Mouse (Mus musculus) midbrain, embryonic 12.5 days (tissue): Measurements from ENCODE around the gene Dbx2. TPM values are rescaled to one million over a fixed set of nuclear protein-coding genes. Genes with fewer than 3 reads are reported as not detected.

Experiments
- ATAC-seq: fragments of 200-750 bp; cut with Nextera tagmentation; 2 replicates; pipeline ENCODE4 v1.8.0; 2017; ENCODE audit warnings: low read depth, moderate TSS enrichment, moderate library complexity; ENCODE audit not compliant: low FRiP score
- H3K27ac ChIP-seq: fragments of 300-500 bp; sonication (generic); replicated peaks from 2 replicates; pipeline ENCODE4 v1.5.1; 2016; ENCODE audit warnings: mild to moderate bottlenecking
- H3K27me3 ChIP-seq: fragments of 300-500 bp; sonication (generic); 2 replicates; pipeline ENCODE4 v1.6.1; 2016; ENCODE audit warnings: mild to moderate bottlenecking
- H3K36me3 ChIP-seq: fragments of 300-500 bp; sonication (generic); 2 replicates; pipeline ENCODE4 v1.6.1; 2016
- H3K4me1 ChIP-seq: fragments of 300-500 bp; sonication (generic); 2 replicates; pipeline ENCODE4 v1.6.1; 2016
- H3K4me2 ChIP-seq: fragments of 300-500 bp; sonication (generic); replicated peaks from 2 replicates; pipeline ENCODE4 v1.6.1; 2016; ENCODE audit warnings: mild to moderate bottlenecking, moderate library complexity
- H3K4me3 ChIP-seq: fragments of 300-500 bp; sonication (generic); 2 replicates; pipeline ENCODE4 v1.5.1; 2016; ENCODE audit warnings: mild to moderate bottlenecking
- H3K9ac ChIP-seq: fragments of 300-500 bp; sonication (generic); replicated peaks from 2 replicates; pipeline ENCODE4 v1.6.1; 2016; ENCODE audit warnings: mild to moderate bottlenecking, moderate library complexity
- H3K9me3 ChIP-seq: fragments of 300-500 bp; sonication (generic); 2 replicates; pipeline ENCODE4 v1.6.1; 2016; ENCODE audit warnings: mild to moderate bottlenecking
- WGBS: fragments of 180-500 bp; shearing (Covaris S2); methylation state at CpG from one replicate; pipeline ENCODE4 v1.1.7; 2016; 5-methylcytosine and 5-hydroxymethylcytosine counted together
- polyA plus RNA-seq: library from polyadenylated mRNA; unstranded; fragments of >200 nt; fragmentation: Nextera tagmentation; extraction: Ambion mirVana; gene quantifications from 2 replicates; pipeline ENCODE4 v1.2.1, GENCODE M21; 2016

Gene Dbx2
- 1.1 and 4.0 TPM in 2 replicates for polyA plus RNA-seq

DNA sequence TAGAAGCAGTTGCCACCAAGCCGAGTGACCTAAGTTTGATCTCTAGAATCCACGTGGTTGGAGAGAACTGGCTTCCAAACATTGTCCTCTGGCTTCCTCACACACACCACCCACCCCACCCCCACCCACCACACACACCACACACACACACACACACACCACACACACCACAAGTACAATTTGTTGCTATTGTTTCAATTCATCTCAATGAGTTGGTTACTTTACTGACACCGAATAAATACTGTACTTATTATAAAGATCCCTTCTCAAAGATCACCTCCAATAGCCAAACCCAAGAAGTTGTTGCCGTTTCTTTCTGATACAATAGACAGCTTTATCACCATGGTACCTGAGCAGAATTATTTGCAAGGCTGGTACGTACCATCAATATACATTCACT is at the start of gene Dbx2:
Gene Dbx2 (minus strand): TSS at position 101 of the 400 bp plus-strand sequence.
- Histone ChIP-seq H3K9ac (no peak within 1 kb of the TSS), H3K27ac (no peak within 1 kb of the TSS), H3K4me3 (0 out of 2 replicates have a peak within 1 kb of the TSS, but pooled peaks have one; percentile 39), H3K4me1 (peaks cover 21% of the 10 kb centered on the region), H3K27me3 (peaks cover 76% of the 10 kb centered on the region), H3K4me2 (peak within 1 kb of the TSS; percentile 54), H3K9me3 (no peaks in the 10 kb centered on the region), H3K36me3 (no peaks in the 10 kb centered on the region)
- WGBS: 79% methylated on average over 5 of the region's 5 CpGs
- ATAC-seq: no peak

DNA sequence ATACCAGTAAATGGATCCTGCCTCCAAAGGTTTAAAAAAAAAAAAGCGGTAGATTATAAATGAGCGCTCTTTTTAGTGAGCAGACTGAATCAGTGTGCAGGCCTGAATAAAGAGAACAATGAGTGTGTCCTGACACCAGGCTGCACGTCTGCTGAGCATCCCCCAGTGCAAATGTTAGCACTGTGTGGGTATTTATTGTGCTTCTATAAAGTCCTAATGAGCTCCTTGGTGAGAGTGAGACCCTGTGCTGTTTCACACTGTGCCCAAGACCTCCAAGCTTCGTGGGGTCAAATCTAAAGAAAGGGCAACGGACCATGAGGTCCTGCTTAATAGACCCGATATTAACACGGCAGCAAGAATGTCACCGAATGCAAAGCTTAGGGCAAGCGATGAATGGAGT is 46.4 kb upstream of the Dbx2 start:
- 7% methylated on average over 9 of the region's 9 CpGs for WGBS
- Histone ChIP-seq H3K9ac (no peak overlapping the region), H3K27ac (0 out of 2 replicates have a peak overlapping the region, but pooled peaks have one; percentile 0), H3K27me3 (peaks cover 52% of the 10 kb centered on the region), H3K4me1 (peaks cover 22% of the 10 kb centered on the region), H3K4me3 (no peak overlapping the region), H3K9me3 (no peaks in the 10 kb centered on the region), H3K36me3 (no peaks in the 10 kb centered on the region), H3K4me2 (peak overlapping the region; percentile 22)
- ATAC-seq: peak; percentile 69

DNA sequence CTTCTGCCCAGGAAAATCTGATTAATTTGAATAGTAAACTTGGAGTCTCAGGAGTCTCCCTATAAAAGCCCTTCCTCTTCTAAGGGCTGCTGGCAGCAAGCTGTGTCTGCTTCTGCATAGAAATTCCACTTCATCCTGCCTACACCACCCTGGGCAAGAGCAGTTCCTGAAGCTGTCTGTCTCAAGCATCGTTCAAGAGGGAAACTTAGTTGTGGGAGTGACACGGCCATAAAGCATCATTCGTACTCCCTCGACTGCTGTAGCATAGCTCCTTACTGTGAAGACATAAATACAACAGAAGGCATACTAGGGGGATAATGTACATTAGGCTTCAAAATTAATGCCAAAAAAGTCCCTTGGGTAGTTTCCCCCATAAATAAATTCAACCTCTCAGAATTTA is 45.8 kb upstream of the Dbx2 start:
- 0 out of 2 replicates have a peak overlapping the region, but pooled peaks have one; percentile 0 for H3K27ac ChIP-seq
- no peaks in the 10 kb centered on the region for H3K36me3 ChIP-seq
- peaks cover 52% of the 10 kb centered on the region for H3K27me3 ChIP-seq
- 4% methylated on average over 4 of the region's 4 CpGs for WGBS
- no peak overlapping the region for H3K4me3 ChIP-seq
- H3K9ac ChIP-seq: no peak overlapping the region
- peak; percentile 63 for ATAC-seq
- H3K4me1 ChIP-seq: peaks cover 22% of the 10 kb centered on the region
- H3K4me2 ChIP-seq: peak overlapping the region; percentile 22
- no peaks in the 10 kb centered on the region for H3K9me3 ChIP-seq

DNA sequence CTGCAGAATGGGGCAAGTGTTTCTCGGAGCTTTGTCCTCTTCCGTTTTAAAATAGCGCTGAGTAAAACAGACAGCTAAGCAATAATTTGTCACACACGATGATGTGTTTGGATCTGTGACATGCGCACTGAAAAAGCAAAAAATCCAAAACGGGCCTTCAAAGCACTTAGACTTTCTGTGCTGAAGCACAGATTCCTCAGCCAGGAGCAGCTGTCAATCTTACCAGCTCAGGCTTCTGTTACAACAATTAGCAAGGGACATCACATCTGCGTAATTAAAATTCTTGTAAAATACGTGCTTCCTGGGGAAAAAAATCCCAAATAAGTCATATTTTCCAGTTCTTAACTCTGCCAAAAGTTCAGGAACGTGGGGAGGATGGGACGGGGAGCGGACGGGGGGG is 43.6 kb upstream of the Dbx2 start:
- no peaks in the 10 kb centered on the region for H3K36me3 ChIP-seq
- H3K27me3 ChIP-seq: peaks cover 59% of the 10 kb centered on the region
- WGBS: 80% methylated on average over 12 of the region's 12 CpGs
- H3K9ac ChIP-seq: no peak overlapping the region
- no peaks in the 10 kb centered on the region for H3K9me3 ChIP-seq
- H3K4me1 ChIP-seq: peaks cover 22% of the 10 kb centered on the region
- no peak for ATAC-seq
- H3K4me2 ChIP-seq: no peak overlapping the region
- H3K27ac ChIP-seq: no peak overlapping the region
- no peak overlapping the region for H3K4me3 ChIP-seq

DNA sequence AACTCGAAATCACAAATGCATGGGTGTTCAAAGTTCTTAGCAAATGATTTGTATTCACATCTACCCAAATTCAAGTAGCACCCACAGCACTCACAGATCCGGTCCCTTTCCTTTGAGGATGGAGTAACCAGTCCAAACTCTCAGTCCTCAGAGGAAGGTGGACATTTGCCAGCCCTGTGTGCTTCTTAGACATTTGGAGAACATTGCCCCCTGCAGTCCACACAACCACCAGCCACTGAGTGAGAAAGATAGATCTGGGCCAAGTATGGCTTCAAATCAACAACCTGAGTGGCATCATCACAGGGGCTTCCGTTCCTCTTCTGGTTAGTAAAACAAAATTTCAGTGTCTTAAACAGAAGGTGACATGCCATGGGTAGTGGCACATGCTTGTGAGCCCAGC is 38.0 kb upstream of the Dbx2 start:
- H3K4me1 ChIP-seq: peaks cover 11% of the 10 kb centered on the region
- peaks cover 41% of the 10 kb centered on the region for H3K27me3 ChIP-seq
- no peak overlapping the region for H3K9ac ChIP-seq
- no peak for ATAC-seq
- H3K9me3 ChIP-seq: peaks cover 9% of the 10 kb centered on the region; the same call in 1 of the 2 replicates
- 90% methylated on average over 3 of the region's 3 CpGs for WGBS
- no peak overlapping the region for H3K27ac ChIP-seq
- H3K4me3 ChIP-seq: no peak overlapping the region
- no peak overlapping the region for H3K4me2 ChIP-seq
- no peaks in the 10 kb centered on the region for H3K36me3 ChIP-seq

DNA sequence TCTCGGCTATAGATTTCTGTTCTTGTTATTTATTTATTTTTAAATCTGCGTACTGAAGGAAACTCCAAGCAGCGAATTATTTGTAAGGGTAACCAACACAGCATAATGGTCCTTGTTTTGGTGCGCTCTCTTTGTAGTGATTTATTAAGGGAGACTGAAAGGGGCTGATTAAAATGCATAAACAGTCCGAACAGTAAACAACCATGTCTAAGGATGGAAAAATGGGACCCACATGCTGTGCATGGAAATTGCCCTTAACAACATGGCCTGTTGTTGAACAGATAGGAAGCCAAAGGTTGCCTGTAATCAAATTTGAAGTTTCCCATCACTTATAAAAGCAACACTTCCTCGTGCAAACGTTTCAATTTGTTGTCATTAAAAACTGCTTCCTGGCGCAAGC is 35.8 kb upstream of the Dbx2 start:
- H3K36me3 ChIP-seq: no peaks in the 10 kb centered on the region
- H3K4me1 ChIP-seq: peaks cover 11% of the 10 kb centered on the region
- peaks cover 34% of the 10 kb centered on the region for H3K27me3 ChIP-seq
- no peak overlapping the region for H3K9ac ChIP-seq
- H3K27ac ChIP-seq: no peak overlapping the region
- H3K9me3 ChIP-seq: peaks cover 9% of the 10 kb centered on the region; the same call in 1 of the 2 replicates
- WGBS: 29% methylated on average over 8 of the region's 8 CpGs
- no peak for ATAC-seq
- H3K4me2 ChIP-seq: peak overlapping the region; percentile 15; the same call in 1 of the 2 replicates
- no peak overlapping the region for H3K4me3 ChIP-seq

DNA sequence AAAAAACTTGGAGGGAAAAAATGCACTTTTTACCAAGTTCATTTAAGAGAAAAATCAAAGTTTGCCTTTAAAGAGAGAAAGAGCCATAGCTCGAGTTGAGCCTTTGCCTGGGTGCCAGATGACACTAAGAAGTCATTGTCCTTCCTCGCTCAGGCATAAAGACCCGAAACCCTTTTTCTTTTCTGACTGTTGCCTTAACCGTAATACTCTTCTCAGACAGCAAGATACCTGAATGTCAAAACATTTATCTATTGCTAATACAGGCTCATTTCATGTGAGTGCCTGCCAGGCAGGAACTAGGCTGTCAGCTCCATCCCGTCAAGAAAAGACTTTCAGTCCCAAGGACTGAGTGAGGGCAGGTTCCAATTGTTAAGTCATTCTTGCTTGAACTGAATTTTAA is 35.4 kb upstream of the Dbx2 start:
- peak overlapping the region; percentile 15 for H3K4me2 ChIP-seq
- ATAC-seq: no peak

DNA sequence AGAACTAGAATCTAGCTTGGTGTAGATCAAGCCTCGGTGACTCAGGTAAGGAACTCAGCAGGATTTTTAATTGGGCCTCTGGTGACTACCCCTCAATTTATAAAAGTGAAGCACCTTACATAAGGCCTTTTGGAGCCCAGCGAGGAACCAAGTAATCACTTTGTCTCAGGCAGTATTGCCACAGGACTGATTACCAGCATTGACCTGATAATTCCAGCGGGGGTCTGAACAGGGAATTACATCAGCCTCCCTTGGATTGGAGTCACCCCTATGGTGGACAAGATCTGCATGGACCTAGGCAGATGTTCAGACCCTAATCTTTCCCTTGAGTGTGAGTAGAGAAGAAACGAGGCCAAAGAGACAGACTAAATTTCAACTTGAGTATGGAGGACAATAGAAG is 26.9 kb upstream of the Dbx2 start:
- peaks cover 7% of the 10 kb centered on the region for H3K27me3 ChIP-seq
- no peak overlapping the region for H3K27ac ChIP-seq
- WGBS: 91% methylated on average over 4 of the region's 4 CpGs
- no peak overlapping the region for H3K9ac ChIP-seq
- no peaks in the 10 kb centered on the region for H3K4me1 ChIP-seq
- H3K4me2 ChIP-seq: no peak overlapping the region
- no peak overlapping the region for H3K4me3 ChIP-seq
- no peak for ATAC-seq
- H3K9me3 ChIP-seq: peaks cover 4% of the 10 kb centered on the region; the same call in 1 of the 2 replicates
- no peaks in the 10 kb centered on the region for H3K36me3 ChIP-seq

More for the DNA sequence above, 35.4 kb upstream of the Dbx2 start:
- Histone ChIP-seq H3K27me3 (peaks cover 34% of the 10 kb centered on the region), H3K4me3 (no peak overlapping the region), H3K27ac (no peak overlapping the region), H3K9ac (no peak overlapping the region), H3K4me1 (peaks cover 11% of the 10 kb centered on the region), H3K9me3 (peaks cover 9% of the 10 kb centered on the region; the same call in 1 of the 2 replicates), H3K36me3 (no peaks in the 10 kb centered on the region)
- 14% methylated on average over 5 of the region's 5 CpGs for WGBS

DNA sequence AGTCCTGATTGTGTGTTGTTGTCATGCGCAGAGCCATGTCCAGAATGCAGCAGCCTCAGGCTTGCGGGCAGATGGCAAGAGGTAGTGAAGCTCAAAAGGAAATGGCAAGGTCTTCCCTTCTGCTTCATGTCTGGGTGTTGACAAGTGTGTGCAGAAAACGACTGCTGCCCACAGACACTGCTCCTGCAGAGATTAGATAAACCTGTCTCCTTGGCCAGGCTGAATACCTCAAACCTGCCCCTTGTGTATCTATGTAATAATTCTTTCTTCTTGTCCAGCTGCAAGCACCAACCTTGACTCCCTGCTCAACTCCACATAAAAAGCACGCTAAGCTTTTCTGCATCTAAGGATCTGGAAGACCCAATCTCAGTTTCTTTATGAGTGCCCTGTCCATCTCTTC is 19.9 kb upstream of the Dbx2 start:
- no peaks in the 10 kb centered on the region for H3K9me3 ChIP-seq
- no peaks in the 10 kb centered on the region for H3K4me1 ChIP-seq
- no peak overlapping the region for H3K9ac ChIP-seq
- no peak overlapping the region for H3K4me3 ChIP-seq
- no peaks in the 10 kb centered on the region for H3K27me3 ChIP-seq
- ATAC-seq: no peak
- H3K4me2 ChIP-seq: no peak overlapping the region
- 84% methylated on average over 4 of the region's 4 CpGs for WGBS
- H3K27ac ChIP-seq: no peak overlapping the region
- no peaks in the 10 kb centered on the region for H3K36me3 ChIP-seq

DNA sequence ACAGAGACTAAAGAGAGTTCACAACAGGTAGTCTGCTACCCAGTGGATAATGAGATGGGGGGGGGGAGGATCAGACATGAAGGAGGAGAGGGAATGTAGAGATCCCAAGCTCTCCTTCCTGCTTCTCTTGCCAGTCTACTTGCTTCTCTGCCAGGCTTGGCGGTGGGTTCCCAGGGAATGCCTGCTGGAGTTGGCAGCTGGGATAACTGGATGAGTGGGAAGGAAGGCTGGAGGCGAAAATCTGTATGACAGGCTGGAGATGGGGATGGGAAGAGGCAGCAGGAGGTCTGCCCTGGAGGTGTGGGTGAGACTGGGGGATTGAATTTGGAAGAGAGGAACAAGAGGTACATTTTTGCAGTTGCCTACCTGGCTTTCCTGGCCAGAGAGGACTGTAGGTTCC is 19.4 kb upstream of the Dbx2 start:
- Histone ChIP-seq H3K36me3 (no peaks in the 10 kb centered on the region), H3K4me2 (no peak overlapping the region), H3K9ac (no peak overlapping the region), H3K9me3 (no peaks in the 10 kb centered on the region), H3K4me1 (no peaks in the 10 kb centered on the region), H3K4me3 (no peak overlapping the region), H3K27me3 (no peaks in the 10 kb centered on the region), H3K27ac (no peak overlapping the region)
- 85% methylated on average over 2 of the region's 2 CpGs for WGBS
- ATAC-seq: no peak

DNA sequence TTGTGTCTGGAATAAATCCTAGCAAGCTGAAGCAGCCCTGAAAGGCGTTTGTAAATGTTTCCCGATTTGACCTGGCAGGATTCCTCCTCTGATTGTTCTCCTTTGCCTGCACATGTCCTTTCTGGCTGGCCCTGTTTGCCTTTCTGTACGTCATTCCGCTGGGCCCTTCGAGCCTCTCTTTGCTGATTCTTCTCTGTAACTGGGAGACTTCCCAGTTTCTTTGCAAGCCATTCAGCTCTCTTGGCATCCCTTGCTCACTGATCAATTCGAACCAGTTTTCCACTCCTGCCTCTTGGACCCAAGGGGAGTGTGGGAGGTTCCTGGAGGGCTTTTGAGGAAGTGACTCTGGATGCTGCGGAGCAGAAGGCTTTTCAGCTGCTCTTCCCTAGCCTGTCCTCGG is 11.4 kb upstream of the Dbx2 start:
- no peak overlapping the region for H3K4me2 ChIP-seq
- H3K27me3 ChIP-seq: peaks cover 10% of the 10 kb centered on the region
- no peak for ATAC-seq
- H3K4me1 ChIP-seq: no peaks in the 10 kb centered on the region
- 27% methylated on average over 8 of the region's 8 CpGs for WGBS
- H3K27ac ChIP-seq: no peak overlapping the region
- no peak overlapping the region for H3K9ac ChIP-seq
- no peak overlapping the region for H3K4me3 ChIP-seq
- H3K9me3 ChIP-seq: no peaks in the 10 kb centered on the region
- H3K36me3 ChIP-seq: no peaks in the 10 kb centered on the region

DNA sequence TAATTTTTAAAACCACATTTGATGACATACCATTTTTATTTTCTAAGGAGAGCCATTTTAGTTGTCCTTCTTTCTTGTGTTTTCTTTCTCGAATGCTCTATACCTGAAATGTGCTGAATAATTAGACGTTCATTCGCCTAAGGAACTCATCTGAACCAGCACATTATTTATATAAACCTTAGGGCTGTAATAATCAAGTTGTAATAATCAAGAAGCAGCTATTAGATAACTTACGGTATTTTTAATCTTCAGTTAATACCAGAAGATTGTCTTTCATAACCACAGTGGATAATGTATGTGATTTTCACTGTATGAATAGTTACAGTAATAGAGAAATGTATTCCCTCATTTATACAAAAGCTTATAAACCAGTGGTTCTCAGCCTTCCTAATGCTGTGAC is 9.2 kb upstream of the Dbx2 start:
- no peak overlapping the region for H3K4me2 ChIP-seq

DNA sequence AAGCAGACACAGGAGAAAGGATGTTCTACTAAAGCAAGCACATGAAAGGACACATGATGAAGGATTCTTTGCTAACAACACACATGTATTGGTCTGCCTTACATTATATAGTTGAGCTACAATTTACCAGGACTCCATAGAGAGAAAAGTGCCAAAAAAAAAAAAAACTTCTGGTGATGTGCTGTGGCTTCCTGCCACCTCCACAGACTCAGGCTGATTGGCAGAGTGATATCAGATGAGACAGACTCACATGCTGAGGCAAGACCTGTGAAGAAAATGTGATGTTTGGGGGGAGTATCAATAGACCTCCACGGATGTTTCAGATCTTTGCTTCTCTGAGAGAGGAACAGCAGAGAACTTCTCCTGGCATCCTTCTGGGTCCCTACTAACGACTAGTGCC is 6.0 kb upstream of the Dbx2 start:
- WGBS: 85% methylated on average over 2 of the region's 2 CpGs
- H3K27ac ChIP-seq: no peak overlapping the region
- H3K27me3 ChIP-seq: peaks cover 30% of the 10 kb centered on the region
- ATAC-seq: no peak
- H3K9me3 ChIP-seq: no peaks in the 10 kb centered on the region
- no peak overlapping the region for H3K4me2 ChIP-seq
- H3K4me3 ChIP-seq: no peak overlapping the region
- no peaks in the 10 kb centered on the region for H3K36me3 ChIP-seq
- H3K4me1 ChIP-seq: no peaks in the 10 kb centered on the region
- H3K9ac ChIP-seq: no peak overlapping the region

More for the DNA sequence above, 9.2 kb upstream of the Dbx2 start:
- H3K4me1 ChIP-seq: no peaks in the 10 kb centered on the region
- no peaks in the 10 kb centered on the region for H3K36me3 ChIP-seq
- no peak overlapping the region for H3K27ac ChIP-seq
- H3K27me3 ChIP-seq: peaks cover 14% of the 10 kb centered on the region
- no peak overlapping the region for H3K9ac ChIP-seq
- no peak overlapping the region for H3K4me3 ChIP-seq
- 90% methylated on average over 4 of the region's 4 CpGs for WGBS
- no peaks in the 10 kb centered on the region for H3K9me3 ChIP-seq
- no peak for ATAC-seq
